Mouse (Mus musculus) lung, postnatal 4 days (tissue): ENCODE data around the gene Fam81b.

Experiments
- DNase-seq, 2 experiments: peaks; one replicate each; pipeline ENCODE4 v3.0.0; 2021

The Fam81b gene

DNA sequence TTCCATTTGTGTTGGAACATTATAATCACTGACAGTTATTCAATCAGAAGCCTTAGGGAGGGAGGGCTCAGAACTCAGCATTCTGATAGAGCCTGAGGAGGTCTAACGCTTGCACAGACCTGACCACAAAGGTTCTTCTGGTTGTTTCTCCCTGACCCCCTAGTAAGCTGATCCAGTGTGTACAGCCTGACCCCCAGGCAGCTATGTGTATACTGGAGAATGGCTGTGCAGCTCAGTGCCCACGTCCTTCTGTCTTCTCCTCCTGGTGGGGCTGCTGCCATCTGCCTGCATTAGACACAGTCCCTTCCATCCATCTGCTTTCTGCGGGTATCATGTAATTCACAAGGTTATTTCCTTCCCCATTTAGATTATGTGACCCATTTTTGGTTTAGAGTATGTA, 115.7 kb downstream of the Fam81b start:
- no peak for DNase-seq

DNA sequence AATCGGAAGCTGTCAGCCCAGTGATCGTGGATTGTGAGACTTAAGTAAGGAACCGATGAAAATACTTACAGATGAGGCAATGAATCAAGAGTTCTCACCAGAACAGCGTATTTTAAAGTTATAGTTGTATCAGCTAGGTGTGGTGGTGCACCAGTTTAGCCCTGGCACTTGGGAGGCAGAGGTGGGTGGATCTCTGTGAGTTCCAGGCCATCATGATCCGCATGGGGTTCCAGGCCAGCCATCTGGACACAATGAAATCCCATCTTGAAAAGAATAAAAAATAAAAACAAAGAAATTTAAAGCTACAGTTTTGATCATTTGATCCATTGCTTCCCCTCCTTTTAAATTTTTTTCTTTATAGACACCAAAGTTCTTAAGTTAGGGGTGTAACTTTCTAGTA, 117.2 kb downstream of the Fam81b start:
- no peak for DNase-seq

DNA sequence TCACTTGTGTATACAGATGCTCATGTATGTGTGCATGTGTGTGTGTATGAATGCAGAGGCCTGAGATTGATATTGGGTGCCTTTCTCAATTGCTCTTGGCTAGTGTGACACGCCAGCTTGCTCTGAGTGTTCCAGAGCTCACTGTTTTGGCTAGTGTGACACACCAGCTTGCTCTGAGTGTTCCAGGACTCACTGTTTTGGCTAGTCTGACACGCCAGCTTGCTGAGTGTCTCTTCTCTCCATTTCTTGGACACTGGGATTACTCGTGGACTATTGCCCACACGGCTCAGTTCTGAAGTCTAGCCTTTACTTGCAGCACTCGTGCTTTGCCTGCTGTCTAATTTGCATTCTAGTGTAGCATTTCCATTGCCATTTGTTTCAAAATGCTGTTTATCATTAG, 126.2 kb downstream of the Fam81b start:
- DNase-seq: no peak

DNA sequence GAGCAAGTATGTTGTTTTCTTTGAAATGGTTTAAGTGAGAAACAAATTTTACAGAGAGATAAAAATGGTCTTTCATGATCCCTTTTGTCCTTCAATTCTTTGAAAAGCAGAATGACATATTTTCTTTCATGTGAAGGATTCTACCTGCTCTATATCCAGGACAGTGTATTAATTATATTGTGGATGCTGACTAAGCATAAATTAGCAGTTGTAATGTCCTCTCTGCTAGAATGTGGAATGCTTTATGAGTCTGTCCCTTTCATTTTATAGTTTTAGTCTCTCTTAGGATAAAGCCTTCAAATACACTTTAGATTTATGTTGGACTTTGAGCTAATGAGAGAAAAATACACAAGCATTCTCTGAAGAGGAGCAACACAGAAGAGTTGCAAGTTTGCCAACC, 130.6 kb downstream of the Fam81b start:
- DNase-seq: no peak

DNA sequence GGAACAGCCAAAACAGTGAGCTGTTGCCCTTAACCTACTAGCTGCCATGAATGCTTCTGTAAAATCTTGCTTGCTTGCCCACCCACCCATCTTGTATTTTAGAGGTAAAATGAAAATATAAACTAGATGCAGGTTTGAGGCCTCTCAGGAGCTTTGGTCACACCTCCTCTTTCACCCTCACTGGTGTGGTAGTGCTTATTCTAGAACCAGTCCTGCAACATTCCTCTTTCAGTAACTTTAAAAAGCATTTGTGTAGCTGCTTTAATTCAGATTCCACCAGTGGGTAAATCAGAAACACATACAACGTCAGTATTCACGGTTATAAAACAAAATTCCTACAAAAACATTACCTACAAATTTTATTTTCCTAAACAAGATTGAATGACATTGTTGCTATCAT, 144.3 kb downstream of the Fam81b start:
- no peak for DNase-seq

DNA sequence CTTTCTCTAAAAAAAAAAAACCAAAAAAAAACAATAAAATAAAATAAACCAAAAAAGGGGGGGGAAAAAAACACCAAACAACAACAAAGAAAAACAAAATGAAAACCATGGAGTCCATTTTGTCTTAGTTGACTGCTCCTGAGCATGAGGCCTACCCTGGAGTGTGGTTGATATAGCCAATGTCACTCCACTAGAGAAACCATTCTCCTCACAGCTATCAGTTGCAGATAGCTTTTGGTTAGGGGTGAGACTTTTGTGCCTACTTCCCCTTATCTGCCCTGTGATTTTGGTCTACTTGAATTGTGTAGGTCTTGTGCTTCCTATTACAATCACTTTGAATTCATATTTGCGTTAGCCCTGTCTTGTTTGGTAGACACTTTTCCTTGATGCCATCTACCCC, 147.4 kb downstream of the Fam81b start:
- DNase-seq: no peak

DNA sequence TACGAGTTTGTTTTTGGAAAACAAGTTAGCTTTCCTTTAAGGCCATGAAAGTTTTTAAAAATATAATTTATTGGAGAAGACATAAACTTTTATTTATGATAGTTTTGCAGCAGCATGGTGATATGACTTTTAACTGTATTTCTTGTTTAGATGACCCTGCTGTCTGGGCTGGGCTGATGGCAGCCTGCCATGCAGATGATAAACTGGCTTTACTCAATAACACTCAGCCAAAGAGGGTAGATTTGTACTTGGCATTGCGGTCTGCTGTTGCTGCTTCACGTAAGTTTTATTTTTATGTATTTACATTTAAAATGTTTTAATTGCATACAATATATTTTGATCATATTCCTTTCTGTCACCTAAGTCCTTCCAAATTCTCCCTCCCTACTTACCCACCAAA, 147.8 kb downstream of the Fam81b start:
- no peak for DNase-seq
